Mouse (Mus musculus): ENCODE data around the gene Prss38. TPM values are rescaled to one million over a fixed set of nuclear protein-coding genes. Genes with fewer than 3 reads are reported as not detected.

Gene Prss38
- polyA plus RNA-seq, 1 experiment from 2014 or later = not detected

- Histone ChIP-seq H3K4me3 (ENCODE audit: low read depth, low read length) (no peak overlapping the region), H3K36me3 (ENCODE audit: control insufficient read depth, insufficient read depth, low read length) (no peaks in the 10 kb centered on the region), H3K4me1 (replicated peaks; ENCODE audit: control insufficient read depth, insufficient read depth, low read length) (peaks cover 6% of the 10 kb centered on the region; the same call in 1 of the 2 replicates), H3K27me3 (replicated peaks; ENCODE audit: control insufficient read depth, insufficient read depth, low read length) (no peaks in the 10 kb centered on the region), H3K9me3 (ENCODE audit: control insufficient read depth, low read length) (no peaks in the 10 kb centered on the region), H3K4me2 (ENCODE audit: low read length) (no peak overlapping the region), H3K27ac (ENCODE audit: low read depth) (no peak overlapping the region), H3K9ac (ENCODE audit: low read length) (no peak overlapping the region)
- 92% methylated on average over 2 of the region's 2 CpGs for WGBS
- no peak for ATAC-seq (replicated peaks; ENCODE audit: low FRiP score, low TSS enrichment, low read depth)
- no peak for DNase-seq (ENCODE audit: low spot score)
Observed at GRCm38 (mm10) chr11:59338736-59339120, 36.7 kb downstream of the Prss38 start.

DNA sequence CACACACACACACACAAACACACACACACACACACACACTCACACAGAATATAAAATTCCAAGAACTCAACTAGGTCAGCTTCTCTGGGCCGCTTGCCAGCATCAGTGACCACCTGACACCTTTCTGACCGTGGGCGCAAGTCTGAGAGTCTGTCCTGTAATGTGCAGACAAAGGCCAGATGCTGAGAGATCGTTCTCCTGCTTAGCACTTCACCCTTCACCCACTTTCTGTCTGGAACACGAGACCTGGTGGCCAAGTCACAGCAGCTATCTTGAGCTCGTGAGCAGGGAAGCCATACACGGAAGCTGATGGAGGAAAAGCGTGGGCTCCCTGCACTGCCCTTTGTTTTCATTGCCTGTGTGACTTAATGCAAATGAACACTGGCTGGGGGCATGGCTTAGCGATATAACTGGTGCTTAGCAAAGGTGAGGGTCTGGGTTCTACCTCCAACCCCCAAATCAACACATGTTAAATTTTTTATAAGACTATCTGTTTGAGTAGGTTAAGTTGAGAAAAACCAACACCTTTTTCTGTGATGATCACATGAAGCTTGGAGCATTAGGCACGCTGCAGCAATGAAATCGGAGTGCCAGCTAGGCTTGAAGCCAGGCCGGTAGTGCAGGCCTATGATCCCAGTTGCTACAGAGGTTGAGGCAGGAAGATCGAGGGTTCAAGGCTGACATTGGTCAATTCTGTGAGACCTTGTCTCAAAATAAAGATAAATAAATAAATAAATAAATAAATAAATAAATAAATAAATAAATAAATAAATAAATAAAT lies 37.3 kb downstream of the Prss38 start:
- Histone ChIP-seq H3K4me1 (replicated peaks; ENCODE audit: control insufficient read depth, insufficient read depth, low read length) (peaks cover 6% of the 10 kb centered on the region; the same call in 1 of the 2 replicates), H3K27me3 (replicated peaks; ENCODE audit: control insufficient read depth, insufficient read depth, low read length) (no peaks in the 10 kb centered on the region), H3K9ac (ENCODE audit: low read length) (no peak overlapping the region), H3K27ac (ENCODE audit: low read depth) (no peak overlapping the region), H3K4me3 (ENCODE audit: low read depth, low read length) (no peak overlapping the region), H3K9me3 (ENCODE audit: control insufficient read depth, low read length) (no peaks in the 10 kb centered on the region), H3K36me3 (ENCODE audit: control insufficient read depth, insufficient read depth, low read length) (no peaks in the 10 kb centered on the region), H3K4me2 (ENCODE audit: low read length) (no peak overlapping the region)
- ATAC-seq (replicated peaks; ENCODE audit: low FRiP score, low TSS enrichment, low read depth) (no peak), DNase-seq (ENCODE audit: low spot score) (no peak)
- 68% methylated on average over 13 of the region's 13 CpGs for WGBS

DNA sequence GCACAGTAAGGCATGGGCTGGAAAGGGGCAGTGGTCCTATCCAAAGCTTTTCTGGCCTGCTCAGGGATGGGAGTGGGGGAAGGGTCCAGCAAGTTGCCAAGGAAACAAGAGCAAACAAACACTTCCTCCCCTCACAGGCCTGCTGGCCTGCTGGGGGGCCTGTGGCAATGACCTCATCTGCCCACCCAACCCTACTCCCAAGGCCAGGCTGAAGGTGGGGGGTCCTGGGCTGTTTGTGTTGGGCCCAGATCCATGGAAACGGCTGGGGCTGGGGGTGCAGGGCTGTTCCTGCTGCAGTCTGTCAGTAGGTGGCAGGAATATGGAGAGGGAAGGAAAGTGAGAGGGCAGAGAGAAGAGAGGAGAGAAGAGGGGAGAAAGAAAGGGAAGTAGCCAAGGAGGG lies 39.1 kb downstream of the Prss38 start:
- Histone ChIP-seq H3K27ac (ENCODE audit: low read depth) (no peak overlapping the region), H3K9me3 (ENCODE audit: control insufficient read depth, low read length) (no peaks in the 10 kb centered on the region), H3K4me3 (ENCODE audit: low read depth, low read length) (no peak overlapping the region), H3K4me2 (ENCODE audit: low read length) (no peak overlapping the region), H3K4me1 (replicated peaks; ENCODE audit: control insufficient read depth, insufficient read depth, low read length) (peaks cover 6% of the 10 kb centered on the region; the same call in 1 of the 2 replicates), H3K27me3 (replicated peaks; ENCODE audit: control insufficient read depth, insufficient read depth, low read length) (no peaks in the 10 kb centered on the region), H3K36me3 (ENCODE audit: control insufficient read depth, insufficient read depth, low read length) (no peaks in the 10 kb centered on the region), H3K9ac (ENCODE audit: low read length) (no peak overlapping the region)
- ATAC-seq (replicated peaks; ENCODE audit: low FRiP score, low TSS enrichment, low read depth) (no peak), DNase-seq (ENCODE audit: low spot score) (no peak)
- WGBS = 7% methylated on average over 1 of the region's 1 CpGs

GRCm38 (mm10) chr11:59335942-59336341 lies 39.5 kb downstream of the Prss38 start:
- 69% methylated on average over 2 of the region's 2 CpGs for WGBS
- no peaks in the 10 kb centered on the region for H3K9me3 ChIP-seq (ENCODE audit: control insufficient read depth, low read length)
- no peak for ATAC-seq (replicated peaks; ENCODE audit: low FRiP score, low TSS enrichment, low read depth)

DNA sequence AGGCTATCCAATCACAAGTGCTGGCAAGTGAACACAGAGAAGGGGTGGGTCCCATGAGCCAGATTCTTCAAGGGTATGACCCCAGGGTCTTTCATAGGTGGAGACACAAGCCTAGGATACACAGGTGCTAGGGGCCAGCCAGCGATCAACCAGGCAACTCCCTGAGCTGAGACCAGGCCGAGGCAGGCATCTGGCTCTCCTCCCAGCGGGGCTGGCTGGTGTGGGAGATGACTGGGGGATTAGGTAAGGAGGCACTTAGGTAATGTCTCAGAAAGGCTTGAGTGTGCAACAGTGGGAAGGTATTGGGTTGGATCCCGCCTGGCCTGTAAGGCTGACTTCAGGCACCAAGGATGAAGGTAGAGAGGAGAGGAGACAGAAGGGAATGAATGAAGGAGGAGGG lies 40.3 kb downstream of the Prss38 start:
- H3K4me3 ChIP-seq (ENCODE audit: low read depth, low read length) = no peak overlapping the region
- DNase-seq (ENCODE audit: low spot score) = no peak
- WGBS = 77% methylated on average over 4 of the region's 4 CpGs

More at GRCm38 (mm10) chr11:59335942-59336341, 39.5 kb downstream of the Prss38 start:
- DNase-seq (ENCODE audit: low spot score) = no peak
- Histone ChIP-seq H3K27me3 (replicated peaks; ENCODE audit: control insufficient read depth, insufficient read depth, low read length) (no peaks in the 10 kb centered on the region), H3K4me3 (ENCODE audit: low read depth, low read length) (no peak overlapping the region), H3K27ac (ENCODE audit: low read depth) (no peak overlapping the region), H3K4me2 (ENCODE audit: low read length) (no peak overlapping the region), H3K4me1 (replicated peaks; ENCODE audit: control insufficient read depth, insufficient read depth, low read length) (peaks cover 6% of the 10 kb centered on the region; the same call in 1 of the 2 replicates), H3K9ac (ENCODE audit: low read length) (no peak overlapping the region), H3K36me3 (ENCODE audit: control insufficient read depth, insufficient read depth, low read length) (no peaks in the 10 kb centered on the region)

DNA sequence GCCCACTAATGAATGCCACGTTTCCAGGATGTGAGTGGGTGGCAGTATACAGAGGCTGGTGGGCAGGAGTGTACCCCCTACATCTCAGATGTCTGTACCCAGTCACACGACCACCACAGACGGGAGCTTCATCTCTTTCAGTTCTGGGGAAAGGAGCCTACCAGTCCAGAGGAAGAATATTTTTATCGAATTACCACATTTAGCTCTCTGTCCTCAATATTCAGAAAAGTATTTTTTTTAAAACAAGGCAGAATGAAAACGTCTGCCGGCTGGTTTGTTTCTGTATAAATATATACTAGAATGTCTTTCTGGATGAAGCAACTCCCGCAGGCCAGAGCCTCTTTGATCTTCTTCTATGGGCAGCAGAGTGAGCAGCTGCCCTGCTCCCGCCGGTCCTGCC lies 42.5 kb downstream of the Prss38 start:
- no peak overlapping the region for H3K27ac ChIP-seq (ENCODE audit: low read depth)
- DNase-seq (ENCODE audit: low spot score) (no peak), ATAC-seq (replicated peaks; ENCODE audit: low FRiP score, low TSS enrichment, low read depth) (no peak)
- H3K36me3 ChIP-seq (ENCODE audit: control insufficient read depth, insufficient read depth, low read length) = no peaks in the 10 kb centered on the region
- 39% methylated on average over 9 of the region's 9 CpGs for WGBS
- H3K4me2 ChIP-seq (ENCODE audit: low read length) = no peak overlapping the region
- H3K9ac ChIP-seq (ENCODE audit: low read length) = no peak overlapping the region
- no peaks in the 10 kb centered on the region for H3K9me3 ChIP-seq (ENCODE audit: control insufficient read depth, low read length)
- peaks cover 6% of the 10 kb centered on the region; the same call in 1 of the 2 replicates for H3K4me1 ChIP-seq (replicated peaks; ENCODE audit: control insufficient read depth, insufficient read depth, low read length)
- no peak overlapping the region for H3K4me3 ChIP-seq (ENCODE audit: low read depth, low read length)
- H3K27me3 ChIP-seq (replicated peaks; ENCODE audit: control insufficient read depth, insufficient read depth, low read length) = no peaks in the 10 kb centered on the region

More for the DNA sequence above, 40.3 kb downstream of the Prss38 start:
- no peak overlapping the region for H3K9ac ChIP-seq (ENCODE audit: low read length)
- no peaks in the 10 kb centered on the region for H3K27me3 ChIP-seq (replicated peaks; ENCODE audit: control insufficient read depth, insufficient read depth, low read length)
- H3K9me3 ChIP-seq (ENCODE audit: control insufficient read depth, low read length) = no peaks in the 10 kb centered on the region
- H3K4me1 ChIP-seq (replicated peaks; ENCODE audit: control insufficient read depth, insufficient read depth, low read length) = peaks cover 6% of the 10 kb centered on the region; the same call in 1 of the 2 replicates
- no peak overlapping the region for H3K4me2 ChIP-seq (ENCODE audit: low read length)
- no peaks in the 10 kb centered on the region for H3K36me3 ChIP-seq (ENCODE audit: control insufficient read depth, insufficient read depth, low read length)
- no peak for ATAC-seq (replicated peaks; ENCODE audit: low FRiP score, low TSS enrichment, low read depth)
- H3K27ac ChIP-seq (ENCODE audit: low read depth) = no peak overlapping the region

GRCm38 (mm10) chr11:59331167-59331869 lies 44.1 kb downstream of the Prss38 start:
- peaks cover under 1% of the 10 kb centered on the region; the same call in 1 of the 2 replicates for H3K4me1 ChIP-seq (replicated peaks; ENCODE audit: control insufficient read depth, insufficient read depth, low read length)
- H3K9ac ChIP-seq (ENCODE audit: low read length) = no peak overlapping the region
- no peak overlapping the region for H3K4me2 ChIP-seq (ENCODE audit: low read length)
- no peaks in the 10 kb centered on the region for H3K36me3 ChIP-seq (ENCODE audit: control insufficient read depth, insufficient read depth, low read length)
- WGBS = 77% methylated on average over 16 of the region's 16 CpGs
- DNase-seq (ENCODE audit: low spot score) (no peak), ATAC-seq (replicated peaks; ENCODE audit: low FRiP score, low TSS enrichment, low read depth) (0 out of 2 replicates have a peak, but pooled peaks have one; percentile 53)
- no peaks in the 10 kb centered on the region for H3K27me3 ChIP-seq (replicated peaks; ENCODE audit: control insufficient read depth, insufficient read depth, low read length)
- H3K9me3 ChIP-seq (ENCODE audit: control insufficient read depth, low read length) = no peaks in the 10 kb centered on the region
- no peak overlapping the region for H3K4me3 ChIP-seq (ENCODE audit: low read depth, low read length)
- no peak overlapping the region for H3K27ac ChIP-seq (ENCODE audit: low read depth)

DNA sequence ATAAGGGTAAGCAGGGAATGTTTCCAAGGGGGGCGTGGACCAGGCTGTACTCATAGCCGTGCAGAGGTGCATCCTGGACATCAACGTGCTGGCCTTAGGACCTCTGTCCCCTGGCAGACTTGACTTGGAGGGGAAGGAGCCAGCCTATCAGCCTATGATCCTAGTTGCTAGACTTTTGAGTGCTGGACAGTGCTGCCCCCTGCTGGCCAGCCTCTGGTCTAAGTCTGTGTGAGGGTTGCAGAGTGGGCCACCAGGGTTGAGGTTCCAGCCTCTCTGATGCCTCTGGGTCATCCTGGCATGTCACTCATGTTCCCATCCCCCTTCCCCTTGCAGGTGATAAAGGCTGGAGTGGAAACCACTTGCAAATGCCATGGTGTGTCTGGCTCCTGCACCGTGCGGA lies 44.9 kb downstream of the Prss38 start:
- Histone ChIP-seq H3K27me3 (replicated peaks; ENCODE audit: control insufficient read depth, insufficient read depth, low read length) (no peaks in the 10 kb centered on the region), H3K27ac (ENCODE audit: low read depth) (no peak overlapping the region), H3K4me2 (ENCODE audit: low read length) (no peak overlapping the region), H3K36me3 (ENCODE audit: control insufficient read depth, insufficient read depth, low read length) (no peaks in the 10 kb centered on the region), H3K9me3 (ENCODE audit: control insufficient read depth, low read length) (no peaks in the 10 kb centered on the region), H3K4me1 (replicated peaks; ENCODE audit: control insufficient read depth, insufficient read depth, low read length) (no peaks in the 10 kb centered on the region), H3K9ac (ENCODE audit: low read length) (no peak overlapping the region), H3K4me3 (ENCODE audit: low read depth, low read length) (no peak overlapping the region)
- 49% methylated on average over 5 of the region's 5 CpGs for WGBS
- no peak; the same call in 1 of the 2 replicates for ATAC-seq (replicated peaks; ENCODE audit: low FRiP score, low TSS enrichment, low read depth)
- DNase-seq (ENCODE audit: low spot score) = peak; percentile 83

Data from intestine, embryonic 14.5 days (tissue).